Mouse (Mus musculus) MEL (cell line): ENCODE measurements at regions not wholly inside any gene's neighbourhood (a gene's known extent, or its start where the extent isn't known, plus 50 kb on each side); places are given as distances from the start of the nearest gene placed in this dataset.

Source experiments
- DNase-seq: peaks from one replicate; pipeline ENCODE4 v3.0.0; 2011; ENCODE audit warnings: low read depth, low spot score
- H3K27ac ChIP-seq: 2 replicates; pipeline ENCODE4 v1.5.1; 2012; ENCODE audit warnings: low read depth, mild to moderate bottlenecking, control low read depth, low read length, moderate library complexity; ENCODE audit not compliant: control insufficient read depth
- H3K27me3 ChIP-seq, 2 experiments: fragments of 150-350 bp in 1 of 2; sonication (generic) in 1 of 2; 2 replicates each; pipeline ENCODE4 v1.6.1; 2012; ENCODE audit warnings: low read length in 2 of 2, mild to moderate bottlenecking in 2 of 2, improper control_type of control experiment in 1 of 2, moderate library complexity in 1 of 2; ENCODE audit not compliant: insufficient read depth in 2 of 2, control insufficient read depth in 1 of 2
- H3K36me3 ChIP-seq, 2 experiments: 2 replicates each; pipeline ENCODE4 v1.6.1; 2012 to 2014; ENCODE audit warnings: low read length in 2 of 2, improper control_type of control experiment in 1 of 2, inconsistent platforms in 1 of 2, mild to moderate bottlenecking in 1 of 2; ENCODE audit not compliant: insufficient read depth in 2 of 2, control insufficient read depth in 1 of 2
- H3K4me1 ChIP-seq, 2 experiments: fragments of 150-350 bp in 1 of 2; sonication (generic) in 1 of 2; 2 replicates each; pipeline ENCODE4 v1.6.1; 2012; ENCODE audit warnings: low read length in 2 of 2, improper control_type of control experiment in 1 of 2, mild to moderate bottlenecking in 1 of 2; ENCODE audit not compliant: insufficient read depth in 2 of 2, control insufficient read depth in 1 of 2
- H3K4me3 ChIP-seq, 2 experiments: fragments of 150-350 bp in 1 of 2; sonication (generic) in 1 of 2; 2 replicates each; pipeline ENCODE4 v1.5.1; 2012; ENCODE audit warnings: low read depth in 2 of 2, low read length in 2 of 2, mild to moderate bottlenecking in 2 of 2, moderate library complexity in 2 of 2, control low read depth in 1 of 2, improper control_type of control experiment in 1 of 2; ENCODE audit not compliant: control insufficient read depth in 1 of 2, insufficient read depth in 1 of 2
- H3K79me2 ChIP-seq: 2 replicates; pipeline ENCODE4 v1.6.1; 2012; ENCODE audit warnings: mild to moderate bottlenecking, low read length, moderate library complexity; ENCODE audit not compliant: control insufficient read depth, poor library complexity, insufficient read depth
- H3K9ac ChIP-seq: 2 replicates; pipeline ENCODE4 v1.6.1; 2012; ENCODE audit warnings: low read depth, mild to moderate bottlenecking, control low read depth, low read length, moderate library complexity; ENCODE audit not compliant: control insufficient read depth, poor library complexity, severe bottlenecking
- H3K9me3 ChIP-seq: fragments of 150-350 bp; sonication (generic); replicated peaks from 2 replicates; pipeline ENCODE4 v1.6.1; 2012; ENCODE audit warnings: mild to moderate bottlenecking, low read length, improper control_type of control experiment, moderate library complexity; ENCODE audit not compliant: insufficient read depth
- BHLHE40 ChIP-seq: IDR thresholded peaks from 2 replicates; pipeline ENCODE4 v1.6.1; 2012; ENCODE audit warnings: low read depth, mild to moderate bottlenecking, inconsistent platforms, low read length, improper control_type of control experiment, borderline replicate concordance
- CHD1 ChIP-seq: IDR thresholded peaks from 2 replicates; pipeline ENCODE4 v1.6.1; 2012; ENCODE audit warnings: low read depth, mild to moderate bottlenecking, inconsistent platforms, low read length, improper control_type of control experiment
- CHD2 ChIP-seq: IDR thresholded peaks from 2 replicates; pipeline ENCODE4 v1.6.1; 2011; ENCODE audit warnings: low read length, improper control_type of control experiment
- CTCF ChIP-seq, 3 experiments: IDR thresholded peaks in 2 of 3; conservative IDR thresholded peaks in 1 of 3; 2 replicates each; pipeline ENCODE4 v1.5.1; 2011 to 2012; ENCODE audit warnings: low read length in 3 of 3, low read depth in 2 of 3, mild to moderate bottlenecking in 2 of 3, improper control_type of control experiment in 1 of 3, inconsistent platforms in 1 of 3, mixed read lengths in 1 of 3, moderate library complexity in 1 of 3; ENCODE audit not compliant: control insufficient read depth in 1 of 3, insufficient read depth in 1 of 3, poor library complexity in 1 of 3, severe bottlenecking in 1 of 3
- ELF1 ChIP-seq: IDR thresholded peaks from 2 replicates; pipeline ENCODE4 v1.6.1; 2014; ENCODE audit warnings: low read depth, mild to moderate bottlenecking, inconsistent platforms, low read length, improper control_type of control experiment, moderate library complexity
- EP300 ChIP-seq, 2 experiments: IDR thresholded peaks; 2 replicates each; pipeline ENCODE4 v1.6.1; 2011; ENCODE audit warnings: improper control_type of control experiment in 2 of 2, low read length in 2 of 2, low read depth in 1 of 2, mild to moderate bottlenecking in 1 of 2
- GABPA ChIP-seq: IDR thresholded peaks from 2 replicates; pipeline ENCODE4 v1.6.1; 2012; ENCODE audit warnings: low read depth, mild to moderate bottlenecking, inconsistent platforms, low read length, improper control_type of control experiment, moderate library complexity
- MAFK ChIP-seq: IDR thresholded peaks from 2 replicates; pipeline ENCODE4 v1.6.1; 2011; ENCODE audit warnings: low read depth, mild to moderate bottlenecking, low read length, improper control_type of control experiment, borderline replicate concordance
- MAX ChIP-seq: IDR thresholded peaks from 2 replicates; pipeline ENCODE4 v1.6.1; 2011; ENCODE audit warnings: low read length, improper control_type of control experiment
- MAZ ChIP-seq: IDR thresholded peaks from 2 replicates; pipeline ENCODE4 v1.6.1; 2012; ENCODE audit warnings: low read depth, mild to moderate bottlenecking, inconsistent platforms, low read length, improper control_type of control experiment
- MEF2A ChIP-seq: IDR thresholded peaks from 2 replicates; pipeline ENCODE4 v1.6.1; 2014; ENCODE audit warnings: low read depth, mild to moderate bottlenecking, inconsistent platforms, low read length, improper control_type of control experiment; ENCODE audit not compliant: poor library complexity, insufficient replicate concordance, severe bottlenecking; ENCODE audit errors: extremely low read depth
- MXI1 ChIP-seq: IDR thresholded peaks from 2 replicates; pipeline ENCODE4 v1.6.1; 2011; ENCODE audit warnings: mild to moderate bottlenecking, low read depth, low read length, improper control_type of control experiment
- MYB ChIP-seq: IDR thresholded peaks from 2 replicates; pipeline ENCODE4 v1.6.1; 2011; ENCODE audit warnings: mild to moderate bottlenecking, low read depth, low read length, improper control_type of control experiment
- MYC ChIP-seq: IDR thresholded peaks from 2 replicates; pipeline ENCODE4 v1.6.1; 2011; ENCODE audit warnings: low read depth, mild to moderate bottlenecking, low read length, improper control_type of control experiment, moderate library complexity
- NELFE ChIP-seq: IDR thresholded peaks from 2 replicates; pipeline ENCODE4 v1.6.1; 2011; ENCODE audit warnings: low read depth, low read length, improper control_type of control experiment
- NRF1 ChIP-seq: IDR thresholded peaks from 2 replicates; pipeline ENCODE4 v1.6.1; 2014; ENCODE audit warnings: low read depth, mild to moderate bottlenecking, inconsistent platforms, low read length, improper control_type of control experiment, moderate library complexity; ENCODE audit not compliant: poor library complexity, insufficient read depth, severe bottlenecking
- RAD21 ChIP-seq: IDR thresholded peaks from 2 replicates; pipeline ENCODE4 v1.6.1; 2011; ENCODE audit warnings: mild to moderate bottlenecking, low read depth, low read length, improper control_type of control experiment
- SMC3 ChIP-seq: IDR thresholded peaks from 2 replicates; pipeline ENCODE4 v1.6.1; 2011; ENCODE audit warnings: low read depth, low read length, improper control_type of control experiment
- TAL1 ChIP-seq: IDR thresholded peaks from 2 replicates; pipeline ENCODE4 v1.6.1; 2012; ENCODE audit warnings: mild to moderate bottlenecking, inconsistent platforms, low read length, moderate library complexity, mixed read lengths
- UBTF ChIP-seq: IDR thresholded peaks from 2 replicates; pipeline ENCODE4 v1.6.1; 2012; ENCODE audit warnings: low read depth, mild to moderate bottlenecking, inconsistent platforms, low read length, improper control_type of control experiment, moderate library complexity, borderline replicate concordance; ENCODE audit not compliant: insufficient read depth
- USF1 ChIP-seq: IDR thresholded peaks from 2 replicates; pipeline ENCODE4 v1.6.1; 2014; ENCODE audit warnings: low read depth, mild to moderate bottlenecking, inconsistent platforms, low read length, improper control_type of control experiment, moderate library complexity
- USF2 ChIP-seq, 2 experiments: IDR thresholded peaks; 2 replicates each; pipeline ENCODE4 v1.6.1; 2011 to 2012; ENCODE audit warnings: improper control_type of control experiment in 2 of 2, low read length in 2 of 2, borderline replicate concordance in 1 of 2, inconsistent platforms in 1 of 2, low read depth in 1 of 2, mild to moderate bottlenecking in 1 of 2; ENCODE audit not compliant: insufficient read depth in 1 of 2
- ZC3H11A ChIP-seq: IDR thresholded peaks from 2 replicates; pipeline ENCODE4 v1.6.1; 2012; ENCODE audit warnings: low read depth, mild to moderate bottlenecking, inconsistent platforms, low read length, improper control_type of control experiment
- ZMIZ1 ChIP-seq: IDR thresholded peaks from 2 replicates; pipeline ENCODE4 v1.6.1; 2012; ENCODE audit warnings: low read depth, mild to moderate bottlenecking, inconsistent platforms, low read length, improper control_type of control experiment, moderate library complexity
- ZNF384 ChIP-seq: IDR thresholded peaks from 2 replicates; pipeline ENCODE4 v1.6.1; 2012; ENCODE audit warnings: low read depth, mild to moderate bottlenecking, inconsistent platforms, low read length, improper control_type of control experiment

- no peak for DNase-seq
- no peaks in the 10 kb centered on the region for H3K4me1 ChIP-seq
- no peak overlapping the region for H3K9ac ChIP-seq
- no peaks in the 10 kb centered on the region for H3K9me3 ChIP-seq
- no peaks in the 10 kb centered on the region for H3K79me2 ChIP-seq
- H3K36me3 ChIP-seq = no peaks in the 10 kb centered on the region
- TF ChIP-seq RAD21 (no peak), NELFE (no peak), MYC (no peak), MAZ (no peak), CTCF (IDR thresholded peaks at IDR 0.05 in 2 of 3, conservative IDR thresholded peaks at IDR 0.05 in 1 of 3; ENCODE audit: control insufficient read depth in 1 of 3, insufficient read depth in 1 of 3, low read depth in 2 of 3, low read length in 3 of 3, poor library complexity in 1 of 3, severe bottlenecking in 1 of 3) (no peak), CHD1 (no peak)
- no peak overlapping the region for H3K27ac ChIP-seq
- H3K4me3 ChIP-seq = no peak overlapping the region
- no peaks in the 10 kb centered on the region for H3K27me3 ChIP-seq
Observed at GRCm38 (mm10) chr1:90332531-90332930, 128.8 kb downstream of the Ackr3 start.

- DNase-seq = no peak
- Histone ChIP-seq H3K9me3 (no peaks in the 10 kb centered on the region), H3K4me1 (no peaks in the 10 kb centered on the region)
Observed at GRCm38 (mm10) chr1:90333676-90334430, 130.1 kb downstream of the Ackr3 start.

GRCm38 (mm10) chr1:90335001-90335747 lies 131.4 kb downstream of the Ackr3 start:
- Histone ChIP-seq H3K79me2 (no peaks in the 10 kb centered on the region), H3K27me3 (no peaks in the 10 kb centered on the region), H3K9me3 (no peaks in the 10 kb centered on the region), H3K36me3 (no peaks in the 10 kb centered on the region), H3K27ac (no peak overlapping the region), H3K4me1 (no peaks in the 10 kb centered on the region), H3K9ac (no peak overlapping the region), H3K4me3 (no peak overlapping the region)
- DNase-seq = no peak
- TF ChIP-seq UBTF (no peak), TAL1 (no peak), ZNF384 (no peak), CHD2 (no peak), MAX (no peak), USF1 (no peak), MXI1 (no peak), ZMIZ1 (no peak), ZC3H11A (no peak), MAZ (no peak), MYB (no peak), BHLHE40 (no peak), MEF2A (no peak), CTCF (IDR thresholded peaks at IDR 0.05 in 2 of 3, conservative IDR thresholded peaks at IDR 0.05 in 1 of 3; ENCODE audit: control insufficient read depth in 1 of 3, insufficient read depth in 1 of 3, low read depth in 2 of 3, low read length in 3 of 3, poor library complexity in 1 of 3, severe bottlenecking in 1 of 3) (no peak), MAFK (no peak), NRF1 (no peak)

More at GRCm38 (mm10) chr1:90333676-90334430, 130.1 kb downstream of the Ackr3 start:
- Histone ChIP-seq H3K4me3 (no peak overlapping the region), H3K9ac (no peak overlapping the region), H3K27ac (no peak overlapping the region), H3K27me3 (no peaks in the 10 kb centered on the region), H3K79me2 (no peaks in the 10 kb centered on the region), H3K36me3 (no peaks in the 10 kb centered on the region)
- no peak for TF ChIP-seq NELFE
- no peak for TF ChIP-seq EP300 (IDR thresholded peaks at IDR 0.05; ENCODE audit: low read depth in 1 of 2, low read length in 2 of 2)
- no peak for TF ChIP-seq GABPA
- no peak for TF ChIP-seq ZNF384
- no peak for TF ChIP-seq SMC3
- no peak for TF ChIP-seq ELF1
- TF ChIP-seq USF2 (IDR thresholded peaks at IDR 0.05; ENCODE audit: borderline replicate concordance in 1 of 2, insufficient read depth in 1 of 2, low read depth in 1 of 2, low read length in 2 of 2) = no peak
- TF ChIP-seq ZMIZ1 = no peak
